Mouse (Mus musculus) thymus, adult 2 months (tissue): ENCODE data around the gene Marc1. TPM values are rescaled to one million over a fixed set of nuclear protein-coding genes. Genes with fewer than 3 reads are reported as not detected.

Experiments
- DNase-seq: peaks from one replicate; pipeline ENCODE4 v3.0.0; 2021
- H3K27ac ChIP-seq: fragments of 200-500 bp; 2 replicates; pipeline ENCODE4 v1.5.1; 2012; ENCODE audit warnings: low read length, control low read depth; ENCODE audit not compliant: control insufficient read depth, insufficient read depth
- H3K27me3 ChIP-seq: fragments of 200-500 bp; 2 replicates; pipeline ENCODE4 v1.6.1; 2012; ENCODE audit warnings: mild to moderate bottlenecking, low read length, moderate library complexity, mixed read lengths; ENCODE audit not compliant: control insufficient read depth, insufficient read depth
- H3K36me3 ChIP-seq: fragments of 200-500 bp; 2 replicates; pipeline ENCODE4 v1.6.1; 2012; ENCODE audit warnings: mild to moderate bottlenecking, low read length, moderate library complexity; ENCODE audit not compliant: control insufficient read depth, insufficient read depth
- H3K4me1 ChIP-seq: fragments of 200-500 bp; replicated peaks from 2 replicates; pipeline ENCODE4 v1.6.1; 2012; ENCODE audit warnings: low read length; ENCODE audit not compliant: control insufficient read depth, insufficient read depth
- H3K4me3 ChIP-seq: fragments of 200-500 bp; 2 replicates; pipeline ENCODE4 v1.5.1; 2012; ENCODE audit warnings: mild to moderate bottlenecking, low read length, control low read depth, moderate library complexity; ENCODE audit not compliant: control insufficient read depth, insufficient read depth
- CTCF ChIP-seq: fragments of 200-500 bp; IDR thresholded peaks from 2 replicates; pipeline ENCODE4 v1.5.1; 2012; ENCODE audit warnings: mild to moderate bottlenecking, control low read depth, low read length, moderate library complexity, borderline replicate concordance; ENCODE audit not compliant: control insufficient read depth, poor library complexity, insufficient read depth; ENCODE audit errors: extremely low read depth
- POLR2A ChIP-seq: fragments of 200-500 bp; IDR thresholded peaks from 2 replicates; pipeline ENCODE4 v1.6.1; 2012; ENCODE audit warnings: mild to moderate bottlenecking, low read length, control low read depth, moderate library complexity; ENCODE audit not compliant: control insufficient read depth, poor library complexity, insufficient read depth; ENCODE audit errors: extremely low read depth
- WGBS: fragments of 180-500 bp; shearing (Covaris S2); methylation state at CpG from one replicate; pipeline ENCODE4 v1.1.7; 2018; 5-methylcytosine and 5-hydroxymethylcytosine counted together
- polyA plus RNA-seq: library from polyadenylated mRNA; depleted of rRNA; stranded (reverse); fragments of >200 nt; gene quantifications from 2 replicates; pipeline ENCODE4 v1.2.3, GENCODE M21; 2012; rRNA removed

The Marc1 gene
- polyA plus RNA-seq, 1 experiment: 5.2 TPM

- DNase-seq: no peak
- TF ChIP-seq POLR2A: no peak
- TF ChIP-seq CTCF: no peak
- 92% methylated on average over 5 of the region's 5 CpGs for WGBS
- H3K27me3 ChIP-seq: no peaks in the 10 kb centered on the region
- H3K4me1 ChIP-seq: no peaks in the 10 kb centered on the region
- H3K4me3 ChIP-seq: no peak overlapping the region
- no peaks in the 10 kb centered on the region for H3K36me3 ChIP-seq
- H3K27ac ChIP-seq: no peak overlapping the region
Measured at GRCm38 (mm10) chr1:184752671-184753070, 58.4 kb downstream of the Marc1 start.

- Histone ChIP-seq H3K36me3 (no peaks in the 10 kb centered on the region), H3K27me3 (no peaks in the 10 kb centered on the region), H3K27ac (no peak overlapping the region), H3K4me1 (no peaks in the 10 kb centered on the region), H3K4me3 (no peak overlapping the region)
- DNase-seq: no peak
- no peak for TF ChIP-seq POLR2A
- 79% methylated on average over 11 of the region's 11 CpGs for WGBS
Measured at GRCm38 (mm10) chr1:184750114-184750664, 60.9 kb downstream of the Marc1 start.

DNA sequence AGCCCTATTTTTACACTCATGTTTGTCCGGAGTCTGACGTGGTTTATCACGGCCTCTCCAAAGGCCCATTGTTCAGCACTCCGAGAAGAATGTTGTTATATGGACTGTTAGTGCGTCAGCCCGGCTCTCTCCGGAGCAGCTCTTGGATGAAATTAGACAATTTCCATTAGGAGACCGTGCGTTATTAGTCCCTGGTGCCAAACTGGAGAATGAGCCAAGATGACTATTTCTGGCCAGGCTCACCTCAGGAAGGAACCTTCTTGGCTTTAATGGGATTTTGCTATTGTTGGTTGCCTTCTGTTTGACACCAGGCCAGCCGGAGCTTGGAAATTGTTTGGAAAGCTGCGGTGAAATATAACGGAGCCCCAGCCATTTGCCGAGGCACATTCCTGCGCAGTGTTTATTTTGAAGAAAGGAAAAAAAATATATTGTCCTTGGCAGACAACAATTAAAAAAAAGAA lies 62.4 kb downstream of the Marc1 start:
- Histone ChIP-seq H3K27me3 (no peaks in the 10 kb centered on the region), H3K4me1 (no peaks in the 10 kb centered on the region), H3K36me3 (no peaks in the 10 kb centered on the region), H3K4me3 (no peak overlapping the region), H3K27ac (no peak overlapping the region)
- DNase-seq: no peak
- TF ChIP-seq POLR2A: no peak
- no peak for TF ChIP-seq CTCF
- WGBS: 78% methylated on average over 14 of the region's 14 CpGs

DNA sequence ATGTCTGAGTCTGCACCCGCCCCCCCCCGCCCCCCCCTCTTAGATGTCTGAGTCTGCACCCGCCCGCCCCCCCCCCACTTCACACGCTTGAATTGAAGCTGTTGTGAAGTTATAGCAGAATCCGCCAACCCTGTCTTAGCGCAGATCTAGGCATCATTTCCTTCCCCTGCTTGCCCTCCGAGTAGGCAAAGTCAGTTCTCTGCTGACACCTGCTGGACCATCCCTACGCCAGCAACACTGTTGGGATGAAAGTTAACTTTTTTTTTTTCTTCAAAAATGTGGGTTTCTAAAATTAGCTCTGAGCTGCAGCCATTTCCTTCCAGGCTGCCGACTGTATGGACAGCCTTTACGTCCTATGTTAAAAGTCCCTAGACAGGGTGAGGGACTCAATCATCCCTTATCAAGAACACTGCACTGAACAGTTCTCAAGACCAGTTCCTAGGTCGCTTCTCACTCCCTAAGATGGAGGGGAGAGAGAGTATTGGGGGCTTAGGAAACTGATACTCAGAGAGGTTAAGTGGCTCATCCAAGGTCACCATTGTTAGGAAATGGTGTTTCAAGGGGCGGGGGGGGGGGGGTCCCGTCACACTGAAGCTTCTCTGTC lies 73.1 kb downstream of the Marc1 start:
- TF ChIP-seq CTCF (peak; percentile 27; the same call in 1 of the 2 replicates), POLR2A (no peak)
- no peak overlapping the region for H3K27ac ChIP-seq
- no peaks in the 10 kb centered on the region for H3K36me3 ChIP-seq
- 10% methylated on average over 14 of the region's 14 CpGs for WGBS
- peaks cover 13% of the 10 kb centered on the region for H3K4me1 ChIP-seq
- peak; percentile 55 for DNase-seq
- H3K4me3 ChIP-seq: no peak overlapping the region
- peaks cover 11% of the 10 kb centered on the region for H3K27me3 ChIP-seq

DNA sequence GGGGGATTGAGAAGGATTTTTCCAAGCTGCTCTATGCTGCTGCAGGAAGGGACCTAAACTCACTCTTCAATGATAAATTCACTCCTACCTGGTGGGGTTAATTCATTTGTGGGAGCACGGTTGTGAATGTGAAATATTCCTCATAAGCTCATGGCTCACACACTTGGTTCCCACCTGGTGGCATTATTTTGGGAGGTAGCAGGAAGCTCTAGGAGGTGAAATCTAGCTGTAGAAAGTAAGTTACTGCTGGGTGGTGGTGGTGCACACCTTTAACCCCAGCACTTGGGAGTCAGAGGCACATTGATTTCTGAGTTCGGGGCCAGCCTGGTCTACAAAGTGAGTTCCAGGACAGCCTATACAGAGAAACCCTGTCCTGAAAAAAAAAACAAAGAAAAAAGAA lies 73.9 kb downstream of the Marc1 start:
- Histone ChIP-seq H3K4me1 (peaks cover 18% of the 10 kb centered on the region), H3K4me3 (no peak overlapping the region), H3K27ac (no peak overlapping the region), H3K27me3 (peaks cover 16% of the 10 kb centered on the region), H3K36me3 (no peaks in the 10 kb centered on the region)
- no peak for DNase-seq
- TF ChIP-seq CTCF (no peak), POLR2A (no peak)
- WGBS: 73% methylated on average over 2 of the region's 2 CpGs

Other genes starting within 250 kb of the Marc1 start
- 15.5 and 18.4 TPM in 2 replicates for gene Hlx, start 78.7 kb downstream of the Marc1 start, polyA plus RNA-seq
- 76.3 and 87.6 TPM in 2 replicates for gene Marc2, start 35.1 kb upstream of the Marc1 start, polyA plus RNA-seq
- 3.2 and 3.7 TPM in 2 replicates for gene C130074G19Rik, start 71.9 kb upstream of the Marc1 start, polyA plus RNA-seq
- gene Mark1, start 188.3 kb upstream of the Marc1 start, polyA plus RNA-seq: 1.5 and 1.9 TPM in 2 replicates